In the genomic region with DNA sequence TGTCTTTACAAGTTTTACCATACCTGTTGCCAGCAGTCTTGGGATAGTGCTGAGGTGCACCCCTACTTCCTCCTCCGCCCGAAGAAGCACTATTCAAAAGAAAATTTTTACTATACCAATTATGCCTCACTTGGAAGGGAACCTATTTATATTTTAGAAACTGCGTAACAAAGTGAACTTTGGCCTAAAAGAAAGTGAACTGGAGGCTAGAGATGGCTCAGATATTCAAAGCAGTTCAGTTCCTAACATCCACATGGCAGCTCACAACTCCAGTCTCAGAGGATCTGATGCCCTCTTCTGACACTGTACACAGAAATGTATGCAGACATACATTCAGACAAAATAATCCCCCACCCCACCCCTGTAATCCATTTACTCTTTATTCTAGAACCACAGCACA, we compare ENCODE assay signal across 8 mouse cellular contexts. TPM values are rescaled to one million over a fixed set of nuclear protein-coding genes. Genes with fewer than 3 reads are reported as not detected.
DNase-seq lines count a peak whose midpoint lies in the region; ATAC-seq and TF ChIP-seq lines count a peak whose summit lies in the region.

No protein-coding gene starts in this region.

- WGBS in kidney, postnatal 0 days, result 69% methylated on average over 3 of the region's 3 CpGs
- WGBS in embryonic facial prominence, embryonic 12.5 days, result 87% methylated on average over 3 of the region's 3 CpGs
- WGBS in intestine, embryonic 16.5 days, result 59% methylated on average over 3 of the region's 3 CpGs
- 88% methylated on average over 3 of the region's 3 CpGs for WGBS in neural tube, embryonic 12.5 days

- no peak for ATAC-seq in kidney, postnatal 0 days (replicated peaks; ENCODE audit: low FRiP score, low read depth)
- no peak for ATAC-seq in embryonic facial prominence, embryonic 12.5 days (ENCODE audit: insufficient number of reproducible peaks, insufficient read depth, low FRiP score, low TSS enrichment)
- ATAC-seq in intestine, embryonic 16.5 days, result no peak
- ATAC-seq in neural tube, embryonic 12.5 days (ENCODE audit: low FRiP score, low read depth), result no peak
- no peak for ATAC-seq in inflammation-experienced regulatory T-cells, adult 6 months
- no peak for ATAC-seq in monocyte, adult 5-6 weeks (replicated peaks; ENCODE audit: insufficient number of reproducible peaks, low FRiP score, low TSS enrichment, poor library complexity, severe bottlenecking)

- DNase-seq in kidney, postnatal 0 days (ENCODE audit: low spot score), result no peak
- DNase-seq in kidney, postnatal 4 days, result no peak
- DNase-seq in cerebellum, adult 11-12 months, result no peak

- H3K27me3 ChIP-seq in kidney, postnatal 0 days (ENCODE audit: insufficient read depth, low read length), result no peaks in the 10 kb centered on the region
- no peaks in the 10 kb centered on the region for H3K27me3 ChIP-seq in embryonic facial prominence, embryonic 12.5 days
- H3K27me3 ChIP-seq in intestine, embryonic 16.5 days (replicated peaks; ENCODE audit: control insufficient read depth, insufficient read depth, low read length), result no peaks in the 10 kb centered on the region
- H3K27me3 ChIP-seq in neural tube, embryonic 12.5 days (replicated peaks), result no peaks in the 10 kb centered on the region

- peak overlapping the region; percentile 66 for H3K4me2 ChIP-seq in kidney, postnatal 0 days (ENCODE audit: low read length)
- peak overlapping the region; percentile 88 for H3K4me2 ChIP-seq in embryonic facial prominence, embryonic 12.5 days (replicated peaks)
- H3K4me2 ChIP-seq in intestine, embryonic 16.5 days (ENCODE audit: low read depth, low read length), result peak overlapping the region; percentile 72
- H3K4me2 ChIP-seq in neural tube, embryonic 12.5 days (replicated peaks), result peak overlapping the region; percentile 90

- H3K27ac ChIP-seq in kidney, postnatal 0 days, result no peak overlapping the region
- H3K27ac ChIP-seq in embryonic facial prominence, embryonic 12.5 days, result no peak overlapping the region
- H3K27ac ChIP-seq in intestine, embryonic 16.5 days (ENCODE audit: low read length), result no peak overlapping the region
- H3K27ac ChIP-seq in neural tube, embryonic 12.5 days, result 0 out of 2 replicates have a peak overlapping the region, but pooled peaks have one; percentile 100

- TF ChIP-seq CTCF in kidney, postnatal 0 days (IDR thresholded peaks at IDR 0.05; ENCODE audit: low read depth), result no peak

- H3K9me3 ChIP-seq in kidney, postnatal 0 days (replicated peaks; ENCODE audit: low read length), result no peaks in the 10 kb centered on the region
- no peaks in the 10 kb centered on the region for H3K9me3 ChIP-seq in embryonic facial prominence, embryonic 12.5 days
- no peaks in the 10 kb centered on the region for H3K9me3 ChIP-seq in intestine, embryonic 16.5 days (ENCODE audit: control insufficient read depth, low read length)
- H3K9me3 ChIP-seq in neural tube, embryonic 12.5 days, result no peaks in the 10 kb centered on the region

- H3K4me3 ChIP-seq in kidney, postnatal 0 days (replicated peaks; ENCODE audit: low read depth, low read length), result peak overlapping the region; percentile 90
- peak overlapping the region; percentile 96 for H3K4me3 ChIP-seq in embryonic facial prominence, embryonic 12.5 days
- peak overlapping the region; percentile 99 for H3K4me3 ChIP-seq in intestine, embryonic 16.5 days (ENCODE audit: low read length)
- H3K4me3 ChIP-seq in neural tube, embryonic 12.5 days, result peak overlapping the region; percentile 96

- H3K4me1 ChIP-seq in kidney, postnatal 0 days (replicated peaks; ENCODE audit: insufficient read depth, low read length), result no peaks in the 10 kb centered on the region
- H3K4me1 ChIP-seq in embryonic facial prominence, embryonic 12.5 days, result peaks cover 18% of the 10 kb centered on the region
- H3K4me1 ChIP-seq in intestine, embryonic 16.5 days (ENCODE audit: control insufficient read depth, insufficient read depth, low read length), result peaks cover 16% of the 10 kb centered on the region
- H3K4me1 ChIP-seq in neural tube, embryonic 12.5 days, result peaks cover 22% of the 10 kb centered on the region

- peak overlapping the region; percentile 96; the same call in 1 of the 2 replicates for H3K9ac ChIP-seq in kidney, postnatal 0 days (ENCODE audit: low read depth, low read length)
- peak overlapping the region; percentile 100 for H3K9ac ChIP-seq in embryonic facial prominence, embryonic 12.5 days
- peak overlapping the region; percentile 100 for H3K9ac ChIP-seq in intestine, embryonic 16.5 days (ENCODE audit: low read depth, low read length)
- H3K9ac ChIP-seq in neural tube, embryonic 12.5 days, result peak overlapping the region; percentile 100

- H3K36me3 ChIP-seq in kidney, postnatal 0 days (ENCODE audit: insufficient read depth, low read length), result peaks cover 45% of the 10 kb centered on the region
- peaks cover 54% of the 10 kb centered on the region for H3K36me3 ChIP-seq in embryonic facial prominence, embryonic 12.5 days
- peaks cover 24% of the 10 kb centered on the region for H3K36me3 ChIP-seq in intestine, embryonic 16.5 days (ENCODE audit: control insufficient read depth, insufficient read depth, low read length)
- H3K36me3 ChIP-seq in neural tube, embryonic 12.5 days, result peaks cover 56% of the 10 kb centered on the region

RNA-seq across cellular contexts. Expression of a gene that starts 2.0 kb away (rescaled TPM):
- polyA plus RNA-seq in kidney, postnatal 0 days (2015; fragmentation: Nextera tagmentation; extraction: Ambion mirVana), result 603 and 664 TPM in 2 replicates
- 989 and 1,084 TPM in 2 replicates for polyA plus RNA-seq in embryonic facial prominence, embryonic 12.5 days (2016; fragmentation: Nextera tagmentation; extraction: Ambion mirVana)
- polyA plus RNA-seq in intestine, embryonic 16.5 days (2015; fragmentation: Nextera tagmentation; extraction: Ambion mirVana), result 621 and 629 TPM in 2 replicates
- 1,399 and 1,519 TPM in 2 replicates for polyA plus RNA-seq in neural tube, embryonic 12.5 days (2016; fragmentation: Nextera tagmentation; extraction: Ambion mirVana)
- 1,000 to 10,000 TPM in 1 of 3 experiments, 100 to 1,000 TPM in 2; 799 to 1,002 (median 808) TPM for polyA plus RNA-seq in inflammation-experienced regulatory T-cells, adult 6 months (2017; shearing (Covaris generic))
- 604 to 1,278 TPM (median 709 TPM) in 3 replicates for total RNA-seq in monocyte, adult 5-6 weeks (2017)

RNA-seq across cellular contexts. Expression of a gene that starts 52.1 kb away (rescaled TPM):
- 50.5 and 54.9 TPM in 2 replicates for polyA plus RNA-seq in kidney, postnatal 0 days (2015; fragmentation: Nextera tagmentation; extraction: Ambion mirVana)
- polyA plus RNA-seq in embryonic facial prominence, embryonic 12.5 days (2016; fragmentation: Nextera tagmentation; extraction: Ambion mirVana), result 89.7 and 94.5 TPM in 2 replicates
- polyA plus RNA-seq in intestine, embryonic 16.5 days (2015; fragmentation: Nextera tagmentation; extraction: Ambion mirVana), result 45.1 and 48.7 TPM in 2 replicates
- polyA plus RNA-seq in neural tube, embryonic 12.5 days (2016; fragmentation: Nextera tagmentation; extraction: Ambion mirVana), result 100 and 102 TPM in 2 replicates
- polyA plus RNA-seq in inflammation-experienced regulatory T-cells, adult 6 months (2017; shearing (Covaris generic)), result 10 to 100 TPM; 37.7 to 42.2 (median 40.0) TPM
- 45.3 to 55.4 TPM (median 55.0 TPM) in 3 replicates for total RNA-seq in monocyte, adult 5-6 weeks (2017)
